Mouse (Mus musculus) lung, postnatal 0 days (tissue): ENCODE results near the gene Grin2a.

ENCODE experiments used
- CTCF ChIP-seq: IDR thresholded peaks from 2 replicates; pipeline ENCODE4 v1.5.1; 2016; ENCODE audit warnings: antibody characterized with exemption, mild to moderate bottlenecking
- EP300 ChIP-seq: IDR thresholded peaks from 2 replicates; pipeline ENCODE4 v1.6.1; 2016; ENCODE audit warnings: antibody characterized with exemption, mild to moderate bottlenecking, control low read depth

DNA sequence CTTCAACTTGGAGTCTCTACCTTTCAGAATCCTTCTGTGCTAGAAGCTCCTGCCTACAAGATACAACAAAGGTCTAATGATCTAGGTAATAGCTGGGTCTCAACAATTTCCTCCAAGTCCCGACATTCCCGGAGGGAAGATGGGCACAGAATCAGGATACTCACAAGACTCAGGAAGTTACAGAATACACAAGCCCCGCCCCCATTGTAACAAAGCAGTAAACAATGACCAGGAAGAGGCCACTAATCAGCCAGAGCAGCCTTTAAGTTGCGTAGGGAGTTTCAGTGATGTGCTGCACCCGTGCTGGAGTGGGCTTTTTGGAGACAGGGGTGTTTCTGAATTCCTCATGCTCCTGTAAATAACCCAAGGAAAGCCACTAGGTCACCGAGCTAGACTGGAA is 31.4 kb upstream of the Grin2a start:
- no peak for TF ChIP-seq CTCF
- no peak for TF ChIP-seq EP300
